Mouse (Mus musculus) R1 (cell line): ENCODE measurements at regions not wholly inside any gene's neighbourhood (a gene's known extent, or its start where the extent isn't known, plus 50 kb on each side); places are given as distances from the start of the nearest gene placed in this dataset.

Experiments used
- DNase-seq: peaks from one replicate; pipeline ENCODE4 v3.0.0-alpha.2; 2018; ENCODE audit warnings: low read depth, low spot score

- no peak for DNase-seq
Measured at GRCm38 (mm10) chr8:125325736-125326135, 243.9 kb downstream of the Sipa1l2 start.

- no peak for DNase-seq
Measured at GRCm38 (mm10) chr8:125322561-125322960, 247.0 kb downstream of the Sipa1l2 start.

DNA sequence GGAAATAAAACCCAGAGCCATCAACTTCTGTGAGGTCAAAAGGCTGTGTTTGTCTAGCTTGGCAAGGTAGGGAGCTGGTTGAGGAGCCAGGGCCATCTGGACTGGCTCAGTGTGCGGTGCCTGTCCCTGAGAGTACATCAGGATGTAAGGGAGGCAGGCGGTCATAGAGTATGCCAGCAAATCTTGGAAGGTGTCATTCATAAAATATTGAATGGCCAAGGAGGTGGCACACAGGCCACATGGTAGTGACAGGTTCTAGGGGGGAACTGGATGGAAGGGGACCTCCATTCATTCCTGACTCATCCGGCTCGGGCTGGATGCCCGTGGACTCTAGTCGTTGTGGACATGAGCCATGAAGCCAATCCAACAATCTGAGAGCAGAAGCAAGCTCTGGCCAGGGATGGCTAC is 252.0 kb downstream of the Sipa1l2 start:
- no peak for DNase-seq

- no peak for DNase-seq
Measured at GRCm38 (mm10) chr8:125315736-125316135, 253.9 kb downstream of the Sipa1l2 start.

DNA sequence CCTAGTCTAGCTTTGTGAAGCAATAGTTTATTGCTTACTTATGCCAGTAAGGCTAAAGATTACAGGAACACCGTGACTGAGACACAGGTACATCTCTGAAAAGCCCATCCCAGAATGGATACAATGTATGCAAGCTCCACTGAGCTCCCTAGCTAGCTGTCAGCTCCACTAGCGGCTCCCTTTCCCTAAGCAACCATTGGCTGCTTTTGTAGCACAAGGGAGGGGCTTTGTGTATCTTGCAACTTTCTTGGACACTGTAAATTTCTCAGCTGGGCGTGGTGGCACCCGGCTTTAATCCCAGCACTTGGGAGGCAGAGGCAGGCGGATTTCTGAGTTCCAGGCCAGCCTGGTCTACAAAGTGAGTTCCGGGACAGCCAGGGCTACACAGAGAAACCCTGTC is 254.6 kb downstream of the Sipa1l2 start:
- DNase-seq, result peak; percentile 86

GRCm38 (mm10) chr8:125314221-125314984 is 255.2 kb downstream of the Sipa1l2 start:
- no peak for DNase-seq

DNA sequence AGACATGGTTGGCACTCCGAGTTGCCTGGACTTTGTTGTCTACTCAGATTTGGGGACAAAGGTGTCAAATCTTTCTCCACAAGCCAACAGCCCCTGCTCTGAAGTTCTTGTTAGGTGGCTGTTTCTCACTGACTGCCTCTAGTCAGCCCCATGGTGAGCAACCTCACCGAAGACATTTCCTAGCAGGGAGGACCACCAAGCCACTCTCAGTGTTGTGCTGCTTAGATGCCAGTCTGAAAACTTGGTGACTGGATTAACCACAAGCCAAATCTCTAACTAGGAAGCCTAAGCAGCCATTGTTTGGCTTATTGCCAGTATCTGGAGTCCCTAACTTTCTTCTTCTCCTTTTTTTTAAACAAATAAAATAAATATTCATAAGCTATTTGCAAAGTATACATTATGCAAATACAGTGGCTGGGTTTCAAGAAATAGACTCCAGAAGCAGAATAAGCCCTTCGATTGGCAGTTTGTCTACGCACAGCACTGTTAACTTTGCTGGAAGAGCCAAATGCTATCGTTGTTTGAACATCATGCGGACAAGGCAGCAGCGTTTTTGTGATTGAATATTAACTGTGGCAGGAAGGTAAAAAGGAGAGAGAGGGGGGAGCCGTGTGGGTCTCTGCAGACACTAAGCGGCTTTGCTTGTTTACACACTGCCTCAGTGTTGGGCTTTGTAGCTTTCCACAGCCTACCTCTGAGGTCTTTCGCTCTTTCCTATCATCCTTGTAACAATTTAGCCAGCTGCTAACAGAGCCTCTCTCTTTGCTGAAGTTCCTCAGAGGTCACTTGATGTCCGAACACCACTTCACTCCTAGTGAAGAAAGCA is 257.4 kb downstream of the Disc1 start:
- DNase-seq, result no peak
